Mouse (Mus musculus) CD4-positive, CD25-positive, alpha-beta regulatory T cell, adult 2 months (primary cell): ENCODE results near the gene Rpl3.

Source experiments
- DNase-seq: peaks from one replicate; pipeline ENCODE4 v3.0.0-alpha.2; 2012; ENCODE audit warnings: low read depth, low spot score

Rpl3 gene

DNA sequence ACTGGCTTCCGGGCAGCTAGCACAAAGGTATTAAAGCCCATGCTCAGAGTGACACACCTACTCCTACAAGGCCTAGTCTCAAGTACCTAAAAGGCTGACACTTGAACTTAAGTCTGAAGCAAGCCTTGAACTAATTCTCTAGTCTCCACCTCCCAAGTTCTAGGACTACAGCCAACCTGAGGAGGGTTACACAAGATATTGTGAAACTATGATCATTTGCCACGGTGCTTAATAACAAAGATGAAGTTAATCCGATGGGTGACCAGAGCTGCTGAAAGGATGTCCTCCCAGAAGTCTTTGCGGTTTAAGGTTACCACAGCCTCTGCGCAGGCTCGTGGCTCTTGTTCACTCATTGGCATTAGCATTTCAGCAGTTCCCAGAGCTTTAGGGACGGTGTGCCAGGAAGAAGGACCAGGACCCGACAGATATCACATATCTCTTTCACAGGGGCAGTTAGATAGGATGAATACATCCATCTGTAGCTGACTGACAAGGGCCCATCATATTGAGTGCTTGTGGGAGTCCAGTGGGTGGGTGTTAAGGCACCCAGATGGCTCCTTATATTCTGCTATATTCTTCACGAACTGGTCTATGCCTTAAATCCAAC is 4.2 kb downstream of the Rpl3 start:
- no peak for DNase-seq

DNA sequence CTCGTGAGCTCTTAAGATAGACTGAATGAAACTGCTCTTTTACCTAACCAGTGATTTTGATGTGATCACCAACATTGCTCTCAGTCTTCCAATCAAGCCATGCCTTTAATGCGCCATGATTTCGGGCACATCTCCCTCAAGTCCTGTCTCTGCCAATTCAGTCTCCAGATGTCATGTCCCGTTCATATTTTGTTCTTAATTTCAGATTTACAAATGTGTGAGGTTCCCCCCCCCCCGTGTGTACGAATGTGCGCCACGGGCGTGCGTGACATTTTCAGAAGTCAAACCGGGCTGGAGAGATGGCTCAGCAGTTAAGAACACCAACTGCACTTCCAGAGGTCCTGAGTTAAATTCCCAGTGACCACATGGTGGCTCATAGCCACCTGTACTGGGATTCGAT is 7.9 kb downstream of the Rpl3 start:
- no peak for DNase-seq

DNA sequence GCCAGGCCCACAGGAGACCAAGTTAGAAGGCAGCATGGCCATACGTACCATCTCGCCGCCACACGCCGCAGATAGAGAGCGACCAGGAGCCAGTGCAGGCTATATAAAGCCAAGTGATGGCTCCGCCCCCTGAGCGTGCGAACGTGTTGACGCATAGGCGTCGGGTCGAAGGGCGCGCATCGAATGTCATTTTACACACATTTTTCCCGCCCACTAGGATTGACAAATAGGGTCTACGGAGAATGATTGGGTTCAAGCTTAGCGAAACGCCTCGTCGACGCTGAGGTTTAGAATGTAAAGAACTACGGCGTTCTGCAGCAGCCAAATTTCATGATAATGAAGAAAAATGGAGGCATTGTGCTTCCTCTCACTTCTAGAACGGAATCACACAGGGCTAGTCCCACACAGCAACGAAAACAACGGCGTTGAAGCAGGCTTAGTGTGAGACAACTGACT is 8.4 kb downstream of the Rpl3 start:
- DNase-seq, result peak; percentile 100

- peak; percentile 58 for DNase-seq
Measured at GRCm38 (mm10) chr15:80082661-80083275, 8.9 kb downstream of the Rpl3 start.

- no peak for DNase-seq
Measured at GRCm38 (mm10) chr15:80081801-80082546, 9.7 kb downstream of the Rpl3 start.

DNA sequence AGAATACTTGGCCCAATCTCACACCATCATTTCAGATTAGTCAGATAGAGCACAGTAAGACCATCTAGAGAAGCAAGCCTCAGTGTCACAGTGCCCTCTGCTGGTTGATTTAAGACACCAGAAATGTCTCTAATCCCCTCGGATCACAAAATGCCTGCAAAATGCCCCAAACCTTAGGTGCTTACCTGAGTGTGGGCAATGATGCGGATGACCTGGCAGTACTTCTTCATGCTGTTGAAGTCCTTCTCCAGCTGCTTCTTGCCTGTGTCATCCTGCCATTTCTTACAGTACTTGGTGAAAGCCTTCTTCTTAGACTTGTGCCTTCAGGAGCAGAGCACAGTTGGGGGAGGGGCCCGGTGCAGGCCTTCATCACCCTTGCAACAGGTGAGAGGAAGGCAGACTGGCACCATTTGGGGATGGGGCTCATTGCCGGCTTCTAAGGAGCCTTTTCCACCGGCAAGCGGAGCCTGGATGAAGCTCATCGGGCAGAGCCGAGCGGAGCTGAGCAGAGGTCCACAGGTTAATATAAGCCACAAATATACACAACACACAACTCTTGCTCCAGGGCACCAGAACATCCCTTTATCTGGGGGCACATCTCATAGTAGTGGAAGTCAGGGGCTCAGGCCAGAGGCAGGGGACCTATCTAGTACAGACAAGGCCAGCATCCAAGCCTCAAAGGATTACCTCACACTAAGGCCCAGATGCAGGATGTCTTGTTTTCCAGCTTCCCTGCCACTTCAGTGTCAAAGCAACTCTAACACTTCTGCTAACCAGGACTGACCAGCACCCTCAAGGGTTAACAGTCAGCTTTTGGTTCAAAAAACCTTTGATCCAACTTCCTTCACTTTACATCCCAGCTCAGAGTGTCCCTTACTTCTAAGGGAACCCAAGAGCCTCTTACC is 10.7 kb downstream of the Rpl3 start:
- peak; percentile 88 for DNase-seq

- DNase-seq, result no peak
Measured at GRCm38 (mm10) chr15:80079954-80080353, 11.7 kb downstream of the Rpl3 start.

GRCm38 (mm10) chr15:80079129-80079668 is 12.5 kb downstream of the Rpl3 start:
- DNase-seq, result no peak

DNA sequence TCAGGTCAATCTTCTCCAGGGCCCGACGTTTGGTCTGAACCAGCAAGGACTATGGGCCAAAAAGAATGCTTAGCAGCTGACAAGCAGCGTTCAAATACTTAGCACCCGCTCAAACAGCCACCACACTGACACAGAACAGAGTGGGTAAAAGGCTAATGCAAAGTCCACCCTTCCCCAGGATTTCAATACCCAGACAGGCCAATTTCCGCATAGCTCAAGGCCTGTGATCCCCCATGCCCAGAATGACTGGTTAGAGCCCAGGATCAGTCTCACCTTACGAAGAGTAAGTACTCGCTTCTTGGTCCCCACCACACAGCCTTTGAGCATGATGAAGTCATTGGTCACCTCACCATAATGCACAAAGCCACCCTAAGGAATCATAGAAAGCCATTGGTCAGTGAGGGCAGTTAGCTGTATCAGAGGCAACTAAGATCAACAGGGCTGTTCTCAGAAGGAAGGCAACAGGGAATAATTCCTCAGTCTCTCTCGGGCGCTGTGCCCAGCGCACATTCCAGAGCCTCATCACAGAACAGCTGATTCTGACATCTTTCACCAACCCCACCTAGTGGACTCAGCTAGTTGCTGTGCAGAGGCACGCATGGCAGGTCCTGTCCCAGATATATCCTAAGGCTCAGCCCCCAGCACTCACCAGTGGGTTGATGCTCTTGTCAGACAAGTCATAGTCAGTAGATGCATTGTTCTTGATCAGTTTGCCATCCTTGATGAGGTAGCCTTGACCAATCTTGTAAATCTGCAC is 13.4 kb downstream of the Rpl3 start:
- DNase-seq, result no peak

DNA sequence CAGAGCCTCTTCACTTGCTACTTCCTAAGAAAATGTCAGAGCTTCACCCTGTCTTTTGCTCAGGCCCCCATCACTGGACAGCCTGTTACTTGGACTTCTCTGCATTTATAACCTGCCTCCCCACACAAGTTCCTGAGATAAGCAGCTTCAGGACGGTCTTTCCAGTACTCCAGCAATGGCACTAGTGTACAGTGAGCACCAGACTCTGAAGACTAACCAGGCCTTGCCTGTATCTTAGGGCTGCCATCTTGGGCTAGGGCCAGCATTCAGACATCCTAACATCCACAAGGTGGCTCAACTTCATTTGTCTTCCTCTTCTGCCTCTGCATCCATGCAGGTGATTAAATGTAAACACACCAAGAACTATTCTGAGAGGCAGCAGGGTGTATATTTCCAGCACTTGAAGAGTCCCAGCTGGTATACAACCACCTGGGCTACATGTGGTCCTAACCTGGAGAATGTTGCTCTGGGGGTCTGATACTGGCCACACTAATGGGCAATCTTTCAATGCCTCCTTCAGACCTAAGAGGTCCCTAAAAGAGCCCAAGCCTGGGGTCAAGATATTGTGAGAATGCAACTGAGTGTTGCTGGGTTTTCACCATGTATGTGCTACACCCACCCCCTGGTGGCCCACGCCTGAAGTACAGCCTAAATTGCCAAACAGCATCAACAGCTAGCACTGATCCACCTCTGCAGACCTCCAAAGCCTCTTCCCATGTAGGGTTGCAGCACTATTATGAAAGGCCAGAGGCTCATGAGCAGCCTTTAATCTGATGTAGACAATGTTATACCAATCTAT is 15.1 kb downstream of the Rpl3 start:
- peak; percentile 88 for DNase-seq

- no peak for DNase-seq
Measured at GRCm38 (mm10) chr15:80075733-80076337, 15.8 kb downstream of the Rpl3 start.

GRCm38 (mm10) chr15:80075374-80075694 is 16.3 kb downstream of the Rpl3 start:
- no peak for DNase-seq

DNA sequence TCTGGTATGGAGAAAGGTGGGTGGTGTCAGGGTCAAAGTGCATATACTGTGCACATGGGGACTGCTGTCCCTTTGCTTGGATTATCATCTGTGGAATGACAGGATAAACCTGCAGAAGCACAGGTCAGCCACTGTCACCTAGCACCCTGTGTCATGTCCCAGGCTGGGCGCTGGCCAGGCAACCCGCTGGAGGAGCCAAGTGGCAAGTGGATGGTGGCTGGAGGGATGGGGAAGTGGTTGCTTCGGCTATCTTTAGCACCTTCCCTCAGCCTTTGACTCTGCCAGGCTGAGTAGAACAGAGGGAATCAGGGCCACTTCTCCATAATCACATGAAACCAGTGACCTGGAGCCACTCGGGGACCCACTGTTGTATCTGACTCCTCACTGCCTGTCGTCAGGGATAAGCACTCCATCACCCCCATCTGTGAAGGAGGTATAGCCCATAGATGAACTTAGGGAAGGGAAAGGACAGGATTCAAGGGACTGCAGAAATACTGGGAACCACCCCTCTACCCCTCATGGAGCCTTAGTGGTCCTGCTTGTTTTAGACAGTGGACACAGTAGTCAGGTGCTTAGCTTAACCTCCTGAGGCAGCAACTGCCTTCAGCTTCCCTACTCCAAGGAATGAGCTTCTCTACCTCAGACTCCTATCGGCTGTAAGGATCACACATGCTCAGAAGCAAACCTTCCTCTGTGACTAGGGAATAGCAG is 16.9 kb downstream of the Rpl3 start:
- DNase-seq, result no peak

DNA sequence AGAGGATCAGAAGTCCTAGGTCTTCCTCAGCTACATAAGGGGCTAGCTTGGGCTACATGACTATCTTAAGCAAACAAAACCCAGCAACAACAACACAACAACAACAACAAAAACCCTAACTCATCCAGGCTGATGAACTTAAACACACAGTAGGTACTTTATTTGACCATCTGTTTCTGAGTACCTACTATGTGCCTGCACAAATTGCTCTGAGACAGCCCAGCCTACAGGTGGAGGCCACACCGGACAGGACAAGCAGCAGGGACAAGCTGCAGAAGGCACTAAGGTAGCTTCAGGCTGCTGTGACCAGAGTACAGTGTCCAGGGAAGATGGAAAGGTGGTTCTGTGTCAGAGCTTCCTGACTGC is 18.4 kb downstream of the Rpl3 start:
- no peak for DNase-seq

DNA sequence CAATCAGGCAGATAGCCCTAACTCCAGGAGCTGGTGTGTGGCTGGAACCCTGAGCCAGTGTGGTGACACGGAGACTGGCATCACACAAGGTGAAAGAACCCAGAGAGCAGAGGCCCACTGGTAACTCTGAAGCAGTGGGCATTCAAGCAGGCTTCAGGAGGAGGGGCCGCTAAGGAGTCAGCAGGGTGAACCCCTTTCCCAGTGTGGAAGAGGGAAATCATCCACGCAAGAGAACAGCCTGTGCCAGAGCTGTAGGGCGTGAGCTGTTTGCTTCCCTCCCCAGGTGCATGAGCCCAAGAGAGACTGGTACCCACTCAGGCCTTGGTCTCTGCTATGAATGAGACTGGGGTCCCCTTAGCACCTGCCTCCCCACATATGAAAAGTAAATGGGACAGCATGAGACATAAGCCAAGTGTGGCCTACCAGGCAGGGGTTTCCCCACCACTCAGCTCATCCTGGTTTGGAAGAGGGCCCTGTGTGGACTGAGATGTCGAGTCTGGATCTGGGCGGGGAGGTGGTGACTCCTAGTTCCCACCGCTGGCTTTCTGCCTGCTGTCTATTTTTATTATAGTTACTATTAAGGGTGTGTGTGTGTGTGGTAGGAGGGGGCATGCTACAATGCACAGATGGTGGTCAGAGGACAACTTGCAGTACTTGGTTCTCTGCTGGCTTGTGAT is 19.0 kb downstream of the Rpl3 start:
- DNase-seq, result no peak

- DNase-seq, result no peak
Measured at GRCm38 (mm10) chr15:80071951-80072437, 19.7 kb downstream of the Rpl3 start.

- DNase-seq, result no peak
Measured at GRCm38 (mm10) chr15:80070095-80070644, 21.5 kb downstream of the Rpl3 start.

GRCm38 (mm10) chr15:80069171-80069570 is 22.5 kb downstream of the Rpl3 start:
- DNase-seq, result no peak
